Mouse (Mus musculus) cerebellum, postnatal 36 days (tissue): Measurements from ENCODE around the gene Cwc27.

Source experiments
- DNase-seq, 2 experiments: peaks; one replicate each; pipeline ENCODE4 v3.0.0; 2021 to 2022; ENCODE audit warnings: mixed read lengths in 2 of 2

Gene Cwc27

GRCm38 (mm10) chr13:104763193-104763592 is 53.7 kb downstream of the Cwc27 start:
- DNase-seq = no peak

- peak; percentile 21 to 38 for DNase-seq
Measured at GRCm38 (mm10) chr13:104762401-104762800, 54.5 kb downstream of the Cwc27 start.

GRCm38 (mm10) chr13:104759381-104759780 is 57.6 kb downstream of the Cwc27 start:
- DNase-seq = peak; percentile 55 to 67

GRCm38 (mm10) chr13:104747032-104747431 is 69.9 kb downstream of the Cwc27 start:
- DNase-seq = peak in 1 of 2 experiments; percentile 38

- DNase-seq = no peak
Measured at GRCm38 (mm10) chr13:104742866-104743265, 74.1 kb downstream of the Cwc27 start.

- DNase-seq = no peak
Measured at GRCm38 (mm10) chr13:104729261-104730046, 87.5 kb downstream of the Cwc27 start.

- no peak for DNase-seq
Measured at GRCm38 (mm10) chr13:104727681-104728080, 89.3 kb downstream of the Cwc27 start.

GRCm38 (mm10) chr13:104720133-104720532 is 96.8 kb downstream of the Cwc27 start:
- DNase-seq = no peak

GRCm38 (mm10) chr13:104694612-104695355 is 122.2 kb downstream of the Cwc27 start:
- peak; percentile 76 to 89 for DNase-seq

GRCm38 (mm10) chr13:104692710-104693109 is 124.2 kb downstream of the Cwc27 start:
- peak in 1 of 2 experiments; percentile 17 for DNase-seq

- no peak for DNase-seq
Measured at GRCm38 (mm10) chr13:104685537-104685936, 131.4 kb downstream of the Cwc27 start.

GRCm38 (mm10) chr13:104684361-104685011 is 132.5 kb downstream of the Cwc27 start:
- DNase-seq = no peak

GRCm38 (mm10) chr13:104681212-104681611 is 135.7 kb downstream of the Cwc27 start:
- no peak for DNase-seq

GRCm38 (mm10) chr13:104661188-104661587 is 155.8 kb downstream of the Cwc27 start:
- no peak for DNase-seq

GRCm38 (mm10) chr13:104660042-104660680 is 156.8 kb downstream of the Cwc27 start:
- DNase-seq = no peak

- DNase-seq = no peak
Measured at GRCm38 (mm10) chr13:104656666-104657272, 160.2 kb downstream of the Cwc27 start.

GRCm38 (mm10) chr13:104655137-104655536 is 161.8 kb downstream of the Cwc27 start:
- peak in 1 of 2 experiments; percentile 21 for DNase-seq

GRCm38 (mm10) chr13:104651763-104652162 is 165.2 kb downstream of the Cwc27 start:
- no peak for DNase-seq

- no peak for DNase-seq
Measured at GRCm38 (mm10) chr13:104650654-104651053, 166.3 kb downstream of the Cwc27 start.

GRCm38 (mm10) chr13:104650145-104650544 is 166.8 kb downstream of the Cwc27 start:
- DNase-seq = no peak

GRCm38 (mm10) chr13:104645778-104646425 is 171.0 kb downstream of the Cwc27 start:
- no peak for DNase-seq

GRCm38 (mm10) chr13:104644185-104644584 is 172.8 kb downstream of the Cwc27 start:
- no peak for DNase-seq
